Mouse (Mus musculus): ENCODE results near the gene L3mbtl2.

L3mbtl2 gene

DNA sequence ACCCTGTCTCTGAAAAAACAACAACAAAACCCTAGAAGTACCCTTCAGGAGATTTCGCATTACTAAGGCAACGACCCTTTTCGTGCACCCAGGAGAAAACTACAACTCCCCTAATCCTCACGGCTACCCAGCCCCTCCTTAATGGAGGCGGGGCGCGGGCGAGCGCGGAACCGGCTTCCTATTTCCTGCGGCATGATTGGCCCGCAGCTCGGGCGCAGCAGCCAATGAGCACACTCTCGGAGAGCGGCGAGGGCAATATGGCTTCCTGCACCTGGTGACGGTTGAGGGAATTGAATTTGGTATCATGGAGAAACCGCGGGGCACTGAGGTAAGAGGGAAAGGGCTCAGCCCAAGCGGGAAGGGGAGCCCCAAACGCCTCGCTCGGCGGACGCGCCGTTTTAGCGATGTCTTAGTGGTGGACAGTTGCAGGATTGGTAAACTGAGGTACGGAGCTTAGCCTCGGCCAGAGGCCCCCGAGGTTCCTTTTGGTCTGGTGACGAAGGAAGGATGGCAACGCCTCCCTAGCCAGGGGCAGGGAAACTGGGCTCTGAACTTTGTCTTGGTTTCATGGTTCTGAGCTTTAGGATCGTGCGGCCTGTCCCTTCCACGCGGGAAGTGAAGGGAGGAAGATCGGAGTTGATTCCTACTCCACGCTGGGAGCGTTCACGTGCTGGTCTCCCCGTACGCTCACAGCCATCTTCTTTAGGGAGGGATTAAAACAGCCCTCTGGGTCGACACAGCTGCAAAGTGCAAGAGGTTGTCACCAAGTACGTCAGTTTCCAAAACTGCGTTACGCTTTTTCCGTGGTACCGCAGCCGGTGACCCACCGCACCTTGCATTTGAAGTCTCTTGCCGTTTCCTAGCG, at the start of gene L3mbtl2:
Gene L3mbtl2 (plus strand): TSS at position 193 of the 865 bp plus-strand sequence.
- DNase-seq (ENCODE audit: low read depth, low spot score), result peak; percentile 92
- Histone ChIP-seq H3K27me3 (ENCODE audit: control insufficient read depth, insufficient read depth, low read length, poor library complexity, severe bottlenecking) (no peaks in the 10 kb centered on the region), H3K36me3 (ENCODE audit: control insufficient read depth, insufficient read depth, low read length, poor library complexity, severe bottlenecking) (peaks cover 7% of the 10 kb centered on the region; the same call in 1 of the 2 replicates)

DNA sequence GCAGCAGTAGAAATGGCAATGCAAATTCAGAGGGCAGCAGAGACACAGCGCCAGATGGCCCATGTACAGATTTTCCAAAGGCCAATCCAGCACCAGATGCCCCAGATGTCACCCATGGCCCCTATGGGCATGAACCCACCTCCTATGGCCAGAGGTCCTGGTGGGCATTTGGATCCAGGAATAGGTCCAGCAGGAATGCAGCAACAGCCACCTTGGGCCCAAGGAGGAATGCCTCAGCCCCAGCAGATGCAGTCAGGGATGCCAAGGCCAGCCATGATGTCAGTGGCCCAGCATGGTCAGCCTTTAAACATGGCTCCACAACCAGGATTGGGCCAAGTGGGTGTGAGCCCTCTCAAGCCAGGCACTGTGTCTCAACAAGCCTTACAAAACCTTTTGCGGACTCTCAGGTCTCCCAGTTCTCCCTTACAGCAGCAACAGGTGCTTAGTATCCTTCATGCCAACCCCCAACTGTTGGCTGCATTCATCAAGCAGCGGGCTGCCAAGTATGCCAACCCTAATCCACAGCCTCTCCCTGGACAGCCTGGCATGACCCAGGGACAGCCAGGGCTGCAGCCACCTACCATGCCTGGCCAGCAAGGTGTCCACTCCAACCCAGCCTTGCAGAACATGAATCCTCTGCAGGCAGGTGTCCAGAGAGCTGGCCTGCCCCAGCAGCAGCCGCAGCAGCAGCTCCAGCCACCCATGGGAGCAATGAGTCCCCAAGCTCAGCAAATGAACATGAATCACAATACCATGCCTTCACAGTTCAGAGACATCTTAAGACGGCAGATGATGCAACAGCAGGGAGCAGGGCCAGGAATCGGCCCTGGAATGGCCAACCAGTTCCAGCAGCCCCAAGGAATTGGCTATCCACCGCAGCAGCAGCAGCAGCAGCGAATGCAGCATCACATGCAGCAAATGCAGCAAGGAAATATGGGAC, 13.9 kb upstream of the L3mbtl2 start:
- Histone ChIP-seq H3K27me3 (ENCODE audit: control insufficient read depth, insufficient read depth, low read length, poor library complexity, severe bottlenecking) (no peaks in the 10 kb centered on the region), H3K36me3 (ENCODE audit: control insufficient read depth, insufficient read depth, low read length, poor library complexity, severe bottlenecking) (peaks cover 12% of the 10 kb centered on the region)
- no peak for DNase-seq (ENCODE audit: low read depth, low spot score)

DNA sequence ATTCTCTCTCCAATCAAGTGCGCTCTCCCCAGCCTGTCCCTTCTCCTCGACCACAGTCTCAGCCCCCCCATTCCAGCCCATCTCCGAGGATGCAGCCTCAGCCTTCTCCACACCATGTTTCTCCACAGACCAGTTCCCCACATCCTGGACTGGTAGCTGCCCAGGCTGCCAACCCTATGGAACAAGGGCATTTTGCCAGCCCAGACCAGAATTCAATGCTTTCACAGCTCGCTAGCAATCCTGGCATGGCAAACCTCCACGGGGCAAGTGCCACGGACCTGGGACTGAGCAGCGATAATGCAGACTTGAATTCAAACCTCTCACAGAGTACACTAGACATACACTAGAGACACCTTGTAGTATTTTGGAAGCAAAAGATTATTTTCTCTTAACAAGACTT, 13.1 kb upstream of the L3mbtl2 start:
- H3K27me3 ChIP-seq (ENCODE audit: control insufficient read depth, insufficient read depth, low read length, poor library complexity, severe bottlenecking), result no peaks in the 10 kb centered on the region
- H3K36me3 ChIP-seq (ENCODE audit: control insufficient read depth, insufficient read depth, low read length, poor library complexity, severe bottlenecking), result peaks cover 7% of the 10 kb centered on the region
- no peak for DNase-seq (ENCODE audit: low read depth, low spot score)

DNA sequence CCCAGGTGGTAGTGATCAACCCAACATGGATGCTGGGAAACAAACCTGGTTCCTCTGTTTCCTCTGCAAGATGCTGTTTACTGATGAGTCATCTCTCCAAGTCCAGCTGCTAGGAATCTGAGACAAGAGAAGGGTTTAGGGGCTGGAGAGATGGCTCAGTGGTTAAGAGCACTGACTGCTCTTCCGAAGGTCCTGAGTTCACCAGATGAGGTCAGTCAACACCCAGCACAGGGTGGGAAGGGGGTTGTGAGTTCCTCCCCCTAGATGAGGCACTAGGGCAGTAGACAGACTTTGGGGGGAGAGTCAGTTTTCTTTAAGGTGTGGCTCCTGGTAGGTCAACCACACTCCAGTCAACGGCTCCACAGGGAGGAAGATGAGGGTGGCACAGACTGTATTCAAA, 2.0 kb upstream of the L3mbtl2 start:
- no peaks in the 10 kb centered on the region for H3K27me3 ChIP-seq (ENCODE audit: control insufficient read depth, insufficient read depth, low read length, poor library complexity, severe bottlenecking)
- DNase-seq (ENCODE audit: low read depth, low spot score), result no peak
- H3K36me3 ChIP-seq (ENCODE audit: control insufficient read depth, insufficient read depth, low read length, poor library complexity, severe bottlenecking), result no peaks in the 10 kb centered on the region

DNA sequence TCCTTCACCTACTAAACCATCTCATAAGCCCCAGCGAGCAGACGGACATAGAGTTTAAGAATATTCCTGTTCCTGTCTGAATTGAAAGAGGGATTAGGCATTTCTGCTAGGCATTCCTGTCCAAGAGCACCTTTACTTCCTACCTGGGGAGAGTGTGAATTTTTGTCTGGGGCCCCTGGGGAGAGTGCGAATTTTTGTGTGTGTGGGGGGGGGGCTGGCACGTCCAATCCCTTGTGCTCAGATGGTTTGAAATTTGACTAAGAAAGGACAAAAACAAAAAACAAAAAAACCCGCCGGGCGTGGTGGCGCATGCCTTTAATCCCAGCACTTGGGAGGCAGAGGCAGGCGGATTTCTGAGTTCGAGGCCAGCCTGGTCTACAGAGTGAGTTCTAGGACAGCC, 408 bp upstream of the L3mbtl2 start:
- DNase-seq (ENCODE audit: low read depth, low spot score), result no peak
- H3K27me3 ChIP-seq (ENCODE audit: control insufficient read depth, insufficient read depth, low read length, poor library complexity, severe bottlenecking), result no peaks in the 10 kb centered on the region

DNA sequence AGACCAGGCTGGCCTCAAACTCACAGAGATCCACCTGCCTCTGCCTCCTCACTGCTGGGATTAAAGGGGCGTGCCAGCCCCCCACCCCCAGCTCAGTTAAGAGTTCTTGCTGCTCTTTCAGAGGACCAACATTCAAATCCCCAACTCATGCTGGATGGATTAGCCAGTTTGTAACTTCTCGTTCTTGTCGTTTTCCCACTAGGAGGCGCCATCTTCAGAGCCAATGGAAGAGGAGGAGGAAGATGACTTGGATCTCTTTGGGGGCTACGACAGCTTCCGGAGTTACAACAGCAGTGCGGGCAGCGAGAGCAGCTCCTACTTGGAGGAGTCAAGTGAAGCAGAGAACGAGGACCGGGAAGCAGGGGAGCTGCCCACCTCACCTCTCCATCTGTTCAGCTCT, 3.3 kb downstream of the L3mbtl2 start:
- no peak for DNase-seq (ENCODE audit: low read depth, low spot score)
- Histone ChIP-seq H3K36me3 (ENCODE audit: control insufficient read depth, insufficient read depth, low read length, poor library complexity, severe bottlenecking) (peaks cover 12% of the 10 kb centered on the region; the same call in 1 of the 2 replicates), H3K27me3 (ENCODE audit: control insufficient read depth, insufficient read depth, low read length, poor library complexity, severe bottlenecking) (no peaks in the 10 kb centered on the region)

More for the DNA sequence above, 408 bp upstream of the L3mbtl2 start:
- peaks cover 7% of the 10 kb centered on the region; the same call in 1 of the 2 replicates for H3K36me3 ChIP-seq (ENCODE audit: control insufficient read depth, insufficient read depth, low read length, poor library complexity, severe bottlenecking)

DNA sequence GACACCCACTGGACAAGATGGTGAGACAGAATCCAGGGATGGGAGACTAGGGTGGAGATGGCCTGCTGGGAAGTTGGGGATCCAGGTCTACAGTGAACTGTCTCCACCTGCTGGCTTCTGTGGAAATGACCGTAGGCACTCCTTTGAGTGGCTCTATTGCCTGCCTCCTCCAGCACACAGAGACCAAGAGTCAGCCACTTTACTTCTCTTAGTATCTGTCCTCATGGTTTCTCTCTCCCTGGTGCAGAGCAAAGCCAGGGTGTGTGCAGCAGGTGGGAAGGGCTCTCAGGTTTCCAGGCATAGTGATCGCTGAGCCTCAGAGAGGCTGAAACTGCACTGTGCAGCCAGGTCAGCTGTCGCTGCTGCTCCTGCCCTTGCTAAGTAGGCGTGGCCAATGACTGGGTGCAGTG, 6.5 kb downstream of the L3mbtl2 start:
- Histone ChIP-seq H3K27me3 (ENCODE audit: control insufficient read depth, insufficient read depth, low read length, poor library complexity, severe bottlenecking) (no peaks in the 10 kb centered on the region), H3K36me3 (ENCODE audit: control insufficient read depth, insufficient read depth, low read length, poor library complexity, severe bottlenecking) (peaks cover 12% of the 10 kb centered on the region; the same call in 1 of the 2 replicates)
- peak; percentile 56 for DNase-seq (ENCODE audit: low read depth, low spot score)

DNA sequence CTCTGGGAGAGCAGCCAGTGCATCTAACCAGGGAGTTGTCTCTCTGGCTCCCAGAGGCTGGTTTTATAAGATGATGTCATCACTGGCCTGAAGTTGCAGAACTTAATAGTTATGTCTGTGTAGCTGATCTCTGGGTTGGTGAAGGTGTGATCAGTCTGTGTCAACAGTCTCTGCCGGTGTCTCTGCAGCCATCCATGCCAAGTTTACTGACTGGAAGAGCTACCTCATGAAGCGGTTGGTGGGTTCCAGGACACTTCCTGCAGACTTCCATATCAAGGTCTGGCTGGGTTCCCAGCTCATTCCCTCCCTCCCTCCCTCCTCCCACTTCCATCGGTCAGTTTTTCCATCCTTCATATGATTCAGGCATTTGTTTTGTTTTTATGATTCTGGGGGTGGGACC, 12.9 kb downstream of the L3mbtl2 start:
- no peak for DNase-seq (ENCODE audit: low read depth, low spot score)
- Histone ChIP-seq H3K27me3 (ENCODE audit: control insufficient read depth, insufficient read depth, low read length, poor library complexity, severe bottlenecking) (no peaks in the 10 kb centered on the region), H3K36me3 (ENCODE audit: control insufficient read depth, insufficient read depth, low read length, poor library complexity, severe bottlenecking) (peaks cover 9% of the 10 kb centered on the region)

DNA sequence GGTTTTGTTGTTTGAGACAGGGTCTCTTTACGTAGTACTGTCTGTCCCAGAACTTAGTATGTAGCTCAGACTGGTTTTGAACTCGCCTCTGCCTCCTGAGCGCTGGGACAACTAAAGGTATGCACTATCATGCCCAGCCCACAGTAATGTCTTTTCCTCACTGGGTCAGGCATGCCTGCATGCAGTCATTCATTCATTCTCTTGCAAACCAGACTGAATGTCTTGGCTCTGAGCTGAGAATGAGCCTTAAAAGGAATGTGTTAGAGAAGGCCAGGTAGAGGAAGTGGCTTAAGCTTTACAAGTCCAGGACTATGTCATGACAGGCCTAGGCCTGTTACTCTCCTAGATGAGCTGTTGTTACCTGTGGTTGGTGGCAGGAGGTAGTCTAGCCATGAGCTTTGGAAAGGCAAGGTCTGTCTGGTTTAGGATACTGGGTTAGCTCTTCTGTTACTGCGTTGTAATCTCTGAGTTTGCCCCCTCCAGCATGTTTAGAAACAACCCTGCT, 16.7 kb downstream of the L3mbtl2 start:
- no peaks in the 10 kb centered on the region for H3K27me3 ChIP-seq (ENCODE audit: control insufficient read depth, insufficient read depth, low read length, poor library complexity, severe bottlenecking)
- H3K36me3 ChIP-seq (ENCODE audit: control insufficient read depth, insufficient read depth, low read length, poor library complexity, severe bottlenecking), result peaks cover 15% of the 10 kb centered on the region
- DNase-seq (ENCODE audit: low read depth, low spot score), result no peak

DNA sequence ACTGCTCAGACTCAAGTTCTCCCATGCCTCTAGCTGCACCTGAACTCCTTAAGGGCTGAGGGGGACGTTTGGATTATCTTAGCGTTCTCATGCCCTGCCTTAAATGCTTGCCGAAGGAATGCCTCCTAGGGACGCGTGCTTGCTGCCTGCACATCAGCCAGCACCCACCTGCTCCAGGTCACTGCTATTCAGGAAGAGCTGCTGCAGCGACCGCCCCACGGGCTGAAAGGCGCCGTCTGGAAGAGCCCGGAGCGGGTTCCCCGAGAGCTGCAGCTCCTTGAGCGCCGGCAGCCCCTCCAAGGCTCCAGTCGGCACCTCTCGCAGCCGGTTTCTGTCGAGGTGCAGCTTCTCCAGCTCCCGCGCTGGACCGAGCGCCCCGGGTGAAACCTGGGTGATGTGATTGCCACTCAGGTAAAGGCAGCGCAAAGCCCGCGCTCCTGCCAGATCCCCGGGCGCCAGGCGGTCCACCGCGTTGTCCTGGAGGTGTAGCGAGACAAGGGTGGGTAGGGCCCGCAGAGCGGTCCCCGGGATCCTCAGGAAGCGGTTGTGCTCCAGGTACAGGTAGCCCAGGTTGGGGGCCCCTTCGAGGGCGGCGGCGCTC, 29.8 kb downstream of the L3mbtl2 start:
- Histone ChIP-seq H3K27me3 (ENCODE audit: control insufficient read depth, insufficient read depth, low read length, poor library complexity, severe bottlenecking) (no peaks in the 10 kb centered on the region), H3K36me3 (ENCODE audit: control insufficient read depth, insufficient read depth, low read length, poor library complexity, severe bottlenecking) (no peaks in the 10 kb centered on the region)
- DNase-seq (ENCODE audit: low read depth, low spot score), result no peak

DNA sequence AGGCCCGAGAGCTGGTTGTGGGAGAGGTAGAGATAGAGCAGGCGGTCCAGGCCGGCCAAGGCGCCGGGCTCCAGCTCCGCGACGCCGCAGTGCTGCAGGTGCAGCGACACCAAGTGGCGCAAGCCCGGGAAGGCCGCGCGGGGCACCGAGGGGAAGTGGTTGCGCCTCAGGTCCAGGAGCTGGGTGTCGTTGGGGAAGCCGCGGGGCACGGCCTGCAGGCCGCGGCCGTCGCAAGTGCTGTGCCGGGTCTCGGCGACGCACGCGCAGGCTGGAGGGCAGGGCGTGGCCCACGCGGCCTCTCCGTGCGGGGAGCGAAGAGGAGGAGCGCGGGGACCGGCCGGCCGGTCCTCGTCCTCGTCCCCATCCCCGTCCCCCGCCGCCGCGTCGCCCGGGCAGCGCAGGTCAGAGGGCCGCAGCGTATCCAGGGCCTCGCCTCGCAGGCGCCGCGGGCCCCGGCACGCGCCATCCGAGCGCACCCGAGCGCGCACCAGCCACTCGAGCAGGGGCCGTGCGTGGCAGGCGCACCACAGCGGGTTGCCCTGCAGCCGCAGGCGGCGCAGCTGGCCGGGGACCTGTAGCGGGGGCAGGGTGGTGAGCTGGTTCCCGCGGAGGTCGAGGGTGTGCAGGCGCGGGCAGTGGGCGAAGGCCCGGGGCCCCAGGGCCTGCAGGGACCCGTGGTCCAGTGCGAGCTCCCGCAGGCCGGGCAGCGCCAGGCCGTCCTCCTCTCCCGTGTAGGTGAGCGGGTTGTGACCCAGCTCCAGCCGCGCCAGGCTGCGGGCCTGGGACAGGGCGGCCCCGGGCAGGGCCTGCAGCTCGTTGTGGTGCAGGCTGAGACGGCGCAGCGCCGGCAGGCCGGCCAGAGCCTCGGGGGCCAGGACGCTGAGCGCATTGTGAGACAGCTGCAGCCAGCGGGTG, 30.5 kb downstream of the L3mbtl2 start:
- no peaks in the 10 kb centered on the region for H3K36me3 ChIP-seq (ENCODE audit: control insufficient read depth, insufficient read depth, low read length, poor library complexity, severe bottlenecking)
- peak; percentile 89 for DNase-seq (ENCODE audit: low read depth, low spot score)
- no peaks in the 10 kb centered on the region for H3K27me3 ChIP-seq (ENCODE audit: control insufficient read depth, insufficient read depth, low read length, poor library complexity, severe bottlenecking)

DNA sequence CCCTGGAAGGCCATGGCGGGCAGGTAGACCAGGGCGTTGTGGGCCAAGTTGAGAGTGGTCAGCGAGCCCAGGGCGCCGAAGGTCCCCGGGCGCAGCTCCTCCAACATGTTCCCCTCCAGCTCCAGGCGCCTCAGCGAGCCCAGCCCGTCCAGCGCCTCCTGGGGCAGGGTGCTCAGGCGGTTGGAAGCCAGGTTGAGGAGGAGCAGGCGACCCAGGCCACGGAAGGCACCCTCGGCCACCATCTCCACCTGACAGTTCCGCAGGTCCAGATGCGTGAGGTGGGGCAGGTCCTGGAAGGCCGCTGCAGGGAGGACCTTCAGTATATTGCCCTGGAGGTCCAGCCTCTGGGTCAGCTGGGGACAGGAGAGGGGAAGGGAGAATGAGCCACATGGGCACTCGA, 31.2 kb downstream of the L3mbtl2 start:
- no peaks in the 10 kb centered on the region for H3K27me3 ChIP-seq (ENCODE audit: control insufficient read depth, insufficient read depth, low read length, poor library complexity, severe bottlenecking)
- no peak for DNase-seq (ENCODE audit: low read depth, low spot score)
- H3K36me3 ChIP-seq (ENCODE audit: control insufficient read depth, insufficient read depth, low read length, poor library complexity, severe bottlenecking), result no peaks in the 10 kb centered on the region

DNA sequence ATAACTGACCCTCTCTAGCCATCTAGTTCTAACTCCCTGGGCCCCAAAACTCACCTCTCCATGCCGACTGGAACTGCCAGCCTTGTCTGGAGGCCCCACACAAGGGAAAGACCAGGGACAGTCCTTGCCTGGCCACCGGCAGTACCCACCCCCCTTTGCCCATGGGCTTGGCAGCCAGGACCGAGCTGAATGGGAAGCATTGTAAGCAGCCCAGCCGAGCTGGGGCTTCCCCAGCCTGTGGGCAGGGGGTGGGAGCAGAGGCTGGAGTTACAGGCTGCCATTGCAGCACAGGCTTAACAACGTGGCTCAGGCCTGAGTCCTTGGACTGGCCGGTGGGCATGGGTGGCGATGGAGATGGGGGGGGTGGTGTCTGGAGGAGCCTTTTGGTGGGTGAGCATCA, 33.5 kb downstream of the L3mbtl2 start, which contains the start of gene Chadl:
Gene Chadl (minus strand): TSS at position 113 of the 400 bp plus-strand sequence.
- H3K36me3 ChIP-seq (ENCODE audit: control insufficient read depth, insufficient read depth, low read length, poor library complexity, severe bottlenecking), result no peaks in the 10 kb centered on the region
- H3K27me3 ChIP-seq (ENCODE audit: control insufficient read depth, insufficient read depth, low read length, poor library complexity, severe bottlenecking), result no peaks in the 10 kb centered on the region
- DNase-seq (ENCODE audit: low read depth, low spot score), result no peak

Data from splenic B cell, adult 2 months (primary cell).